Mouse (Mus musculus) brown adipose tissue, adult 24 weeks (tissue): ENCODE measurements at regions not wholly inside any gene's neighbourhood (a gene's known extent, or its start where the extent isn't known, plus 50 kb on each side); places are given as distances from the start of the nearest gene placed in this dataset.

Experiments
- H3K27ac ChIP-seq: fragments of 200-500 bp; replicated peaks from 2 replicates; pipeline ENCODE4 v1.5.1; 2012; ENCODE audit warnings: low read depth, mild to moderate bottlenecking, low read length
- H3K4me1 ChIP-seq: fragments of 200-500 bp; 2 replicates; pipeline ENCODE4 v1.6.1; 2012; ENCODE audit warnings: low read length, mixed read lengths; ENCODE audit not compliant: control insufficient read depth, insufficient read depth, insufficient read length
- H3K4me3 ChIP-seq: fragments of 200-500 bp; 2 replicates; pipeline ENCODE4 v1.5.1; 2012; ENCODE audit warnings: low read depth, mild to moderate bottlenecking, low read length, moderate library complexity; ENCODE audit not compliant: insufficient read depth

- H3K4me3 ChIP-seq = no peak overlapping the region
- H3K4me1 ChIP-seq = no peaks in the 10 kb centered on the region
- H3K27ac ChIP-seq = no peak overlapping the region
These were observed 300.1 kb upstream of the Auts2 start for GRCm38 (mm10) chr5:132843284-132843683.

GRCm38 (mm10) chr5:132841794-132842193, 298.6 kb upstream of the Auts2 start:
- H3K4me1 ChIP-seq = no peaks in the 10 kb centered on the region
- H3K4me3 ChIP-seq = no peak overlapping the region
- no peak overlapping the region for H3K27ac ChIP-seq

- no peak overlapping the region for H3K27ac ChIP-seq
- H3K4me1 ChIP-seq = no peaks in the 10 kb centered on the region
These were observed 294.3 kb upstream of the Auts2 start for GRCm38 (mm10) chr5:132837420-132837819.

GRCm38 (mm10) chr5:132828993-132829392, 285.8 kb upstream of the Auts2 start:
- H3K4me1 ChIP-seq = no peaks in the 10 kb centered on the region
- no peak overlapping the region for H3K4me3 ChIP-seq
- H3K27ac ChIP-seq = no peak overlapping the region

More at GRCm38 (mm10) chr5:132837420-132837819, 294.3 kb upstream of the Auts2 start:
- H3K4me3 ChIP-seq = no peak overlapping the region

- H3K4me3 ChIP-seq = no peak overlapping the region
- no peak overlapping the region for H3K27ac ChIP-seq
- no peaks in the 10 kb centered on the region for H3K4me1 ChIP-seq
These were observed 284.6 kb upstream of the Auts2 start for GRCm38 (mm10) chr5:132827555-132828333.

GRCm38 (mm10) chr5:132826009-132826408, 282.9 kb upstream of the Auts2 start:
- Histone ChIP-seq H3K27ac (no peak overlapping the region), H3K4me3 (no peak overlapping the region), H3K4me1 (no peaks in the 10 kb centered on the region)

GRCm38 (mm10) chr5:132817665-132818064, 274.5 kb upstream of the Auts2 start:
- Histone ChIP-seq H3K4me3 (no peak overlapping the region), H3K27ac (no peak overlapping the region), H3K4me1 (no peaks in the 10 kb centered on the region)

GRCm38 (mm10) chr5:132809181-132809580, 266.0 kb upstream of the Auts2 start:
- Histone ChIP-seq H3K27ac (no peak overlapping the region), H3K4me1 (no peaks in the 10 kb centered on the region), H3K4me3 (no peak overlapping the region)

GRCm38 (mm10) chr5:132796061-132796460, 252.9 kb upstream of the Auts2 start:
- Histone ChIP-seq H3K4me3 (no peak overlapping the region), H3K4me1 (no peaks in the 10 kb centered on the region), H3K27ac (no peak overlapping the region)

GRCm38 (mm10) chr5:132792484-132792883, 249.3 kb upstream of the Auts2 start:
- no peak overlapping the region for H3K27ac ChIP-seq
- H3K4me3 ChIP-seq = no peak overlapping the region
- H3K4me1 ChIP-seq = no peaks in the 10 kb centered on the region

GRCm38 (mm10) chr5:132785291-132785690, 242.1 kb upstream of the Auts2 start:
- H3K27ac ChIP-seq = no peak overlapping the region
- H3K4me1 ChIP-seq = no peaks in the 10 kb centered on the region
- H3K4me3 ChIP-seq = no peak overlapping the region

- Histone ChIP-seq H3K4me3 (no peak overlapping the region), H3K4me1 (no peaks in the 10 kb centered on the region), H3K27ac (no peak overlapping the region)
These were observed 241.6 kb upstream of the Auts2 start for GRCm38 (mm10) chr5:132784791-132785190.

- H3K4me1 ChIP-seq = no peaks in the 10 kb centered on the region
- no peak overlapping the region for H3K27ac ChIP-seq
- no peak overlapping the region for H3K4me3 ChIP-seq
These were observed 231.1 kb upstream of the Auts2 start for GRCm38 (mm10) chr5:132774141-132774680.

GRCm38 (mm10) chr5:132760396-132760795, 217.3 kb upstream of the Auts2 start:
- H3K4me1 ChIP-seq = no peaks in the 10 kb centered on the region
- H3K27ac ChIP-seq = no peak overlapping the region

GRCm38 (mm10) chr5:132759751-132760150, 216.6 kb upstream of the Auts2 start:
- H3K27ac ChIP-seq = no peak overlapping the region
- H3K4me1 ChIP-seq = no peaks in the 10 kb centered on the region

More at GRCm38 (mm10) chr5:132760396-132760795, 217.3 kb upstream of the Auts2 start:
- H3K4me3 ChIP-seq = no peak overlapping the region

GRCm38 (mm10) chr5:132758941-132759340, 215.8 kb upstream of the Auts2 start:
- Histone ChIP-seq H3K4me3 (no peak overlapping the region), H3K27ac (no peak overlapping the region), H3K4me1 (no peaks in the 10 kb centered on the region)

More at GRCm38 (mm10) chr5:132759751-132760150, 216.6 kb upstream of the Auts2 start:
- H3K4me3 ChIP-seq = no peak overlapping the region
